ENCODE assay signal across 11 mouse cellular contexts in the genomic region with DNA sequence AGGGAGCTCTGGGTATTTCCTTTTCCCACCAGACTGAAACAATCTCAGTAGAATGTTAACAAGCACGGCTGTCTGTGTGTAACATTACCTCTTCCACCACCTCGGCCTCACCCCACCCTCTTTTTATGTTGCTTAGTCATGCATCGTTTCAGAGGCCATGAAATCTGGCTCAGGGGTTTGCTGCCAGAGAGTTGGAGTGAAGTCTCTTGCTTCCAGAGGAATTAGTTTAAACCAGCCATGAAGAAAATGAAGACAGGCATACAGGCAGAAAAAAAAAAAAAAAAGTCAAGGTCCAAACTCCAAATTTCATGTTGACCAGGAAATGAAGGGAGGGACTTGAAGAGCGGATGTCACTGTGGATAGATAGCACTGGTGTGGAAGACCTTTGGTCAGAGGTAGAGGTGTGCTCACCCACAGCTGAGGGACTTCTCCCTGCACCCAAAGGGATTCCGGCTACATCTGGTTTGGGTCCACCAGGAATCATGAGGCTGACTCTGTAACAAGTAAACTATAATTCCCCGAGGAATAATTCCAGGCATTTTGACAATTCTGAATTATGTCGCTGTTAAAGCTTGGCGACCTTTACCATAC.
DNase-seq lines count a peak whose midpoint lies in the region; ATAC-seq and TF ChIP-seq lines count a peak whose summit lies in the region.
"Had no signal": no experiment of that assay in that cellular context is flagged by ENCODE, and none has a peak within 500 bp of the region (broad histone marks: within the 10 kb centered on the region; RNA-seq: fewer than 3 reads in every experiment).

No protein-coding gene starts in this region.

- H3K27ac ChIP-seq in embryonic facial prominence, embryonic 10.5 days (replicated peaks) = no peak overlapping the region
- H3K27ac ChIP-seq in kidney, embryonic 15.5 days = peak overlapping the region; percentile 78
- no peak overlapping the region for H3K27ac ChIP-seq in liver, embryonic 14.5 days
- H3K27ac ChIP-seq: neural tube, embryonic 12.5 days had no signal

- H3K36me3 ChIP-seq in embryonic facial prominence, embryonic 10.5 days (replicated peaks) = no peaks in the 10 kb centered on the region
- no peaks in the 10 kb centered on the region for H3K36me3 ChIP-seq in kidney, embryonic 15.5 days
- H3K36me3 ChIP-seq in liver, embryonic 14.5 days (replicated peaks; ENCODE audit: control insufficient read depth, insufficient read depth, low read depth) = no peaks in the 10 kb centered on the region
- H3K36me3 ChIP-seq: neural tube, embryonic 12.5 days had no signal

- no peak for TF ChIP-seq EP300 in liver, embryonic 14.5 days (IDR thresholded peaks at IDR 0.05; ENCODE audit: low read depth)

- 50% methylated on average over 8 of the region's 8 CpGs for WGBS in embryonic facial prominence, embryonic 10.5 days
- 18% methylated on average over 8 of the region's 8 CpGs for WGBS in kidney, embryonic 15.5 days
- 43% methylated on average over 8 of the region's 8 CpGs for WGBS in liver, embryonic 14.5 days (ENCODE audit: insufficient replicate concordance)

- H3K4me1 ChIP-seq in embryonic facial prominence, embryonic 10.5 days = peaks cover 22% of the 10 kb centered on the region
- peaks cover 18% of the 10 kb centered on the region for H3K4me1 ChIP-seq in kidney, embryonic 15.5 days
- H3K4me1 ChIP-seq in liver, embryonic 14.5 days (replicated peaks; ENCODE audit: control insufficient read depth in 2 of 2, insufficient read depth in 2 of 2, low read length in 1 of 2) = peaks cover 0 to 6% of the 10 kb centered on the region in 2 experiments; a peak in 2 of 4 replicates

- H3K4me2 ChIP-seq in kidney, embryonic 15.5 days = peak overlapping the region; percentile 36; the same call in 1 of the 2 replicates
- H3K4me2 ChIP-seq in liver, embryonic 14.5 days (ENCODE audit: low read depth) = no peak overlapping the region
- H3K4me2 ChIP-seq: neural tube, embryonic 12.5 days had no signal

- no peaks in the 10 kb centered on the region for H3K27me3 ChIP-seq in embryonic facial prominence, embryonic 10.5 days (replicated peaks; ENCODE audit: low read depth, poor library complexity, severe bottlenecking)
- H3K27me3 ChIP-seq in kidney, embryonic 15.5 days = no peaks in the 10 kb centered on the region
- H3K27me3 ChIP-seq in liver, embryonic 14.5 days (ENCODE audit: control insufficient read depth, insufficient read depth, low read length) = no peaks in the 10 kb centered on the region
- H3K27me3 ChIP-seq: CH12.LX; neural tube, embryonic 12.5 days had no signal

- no peak overlapping the region for H3K4me3 ChIP-seq in embryonic facial prominence, embryonic 10.5 days
- no peak overlapping the region for H3K4me3 ChIP-seq in kidney, embryonic 15.5 days (replicated peaks)
- no peak overlapping the region for H3K4me3 ChIP-seq in liver, embryonic 14.5 days (ENCODE audit: insufficient read depth in 1 of 2, low read depth in 2 of 2, low read length in 2 of 2)
- H3K4me3 ChIP-seq: neural tube, embryonic 12.5 days had no signal

- no peak overlapping the region for H3K9ac ChIP-seq in kidney, embryonic 15.5 days
- no peak overlapping the region for H3K9ac ChIP-seq in liver, embryonic 14.5 days (replicated peaks)
- H3K9ac ChIP-seq: neural tube, embryonic 12.5 days had no signal

- no peaks in the 10 kb centered on the region for H3K9me3 ChIP-seq in embryonic facial prominence, embryonic 10.5 days
- H3K9me3 ChIP-seq in kidney, embryonic 15.5 days (replicated peaks) = no peaks in the 10 kb centered on the region
- H3K9me3 ChIP-seq in liver, embryonic 14.5 days (ENCODE audit: control insufficient read depth, low read length) = no peaks in the 10 kb centered on the region
- H3K9me3 ChIP-seq: neural tube, embryonic 12.5 days had no signal

- no peak for TF ChIP-seq CTCF in liver, embryonic 14.5 days (IDR thresholded peaks at IDR 0.05; ENCODE audit: low read depth)

- peak; percentile 6 for DNase-seq in gastrocnemius, postnatal 25 days
- no peak for DNase-seq in gastrocnemius, adult 8-10 months (ENCODE audit: low spot score in 2 of 2)
- DNase-seq in embryonic facial prominence, embryonic 10.5 days (ENCODE audit: low spot score) = peak; percentile 74
- peak; percentile 9 to 13 (median 9) for DNase-seq in liver, embryonic 14.5 days (ENCODE audit: low read depth in 3 of 3, low spot score in 3 of 3)
- DNase-seq in retina, embryonic 14.5 days (ENCODE audit: low spot score) = no peak
- DNase-seq in cerebellum, postnatal 4 days (ENCODE audit: low spot score in 2 of 2) = no peak
- no peak for DNase-seq in left cerebral cortex, adult 11 months (ENCODE audit: low spot score)
- DNase-seq: heart, postnatal 14 days had no signal

- peak; percentile 94 for ATAC-seq in kidney, embryonic 15.5 days (replicated peaks; ENCODE audit: low FRiP score)
- peak; percentile 66; the same call in 1 of the 2 replicates for ATAC-seq in liver, embryonic 14.5 days (ENCODE audit: insufficient read depth)

Comparison
In these comparisons a context has a peak if more than half of its experiments do, and no peak if none do; other contexts are left out.
1. DNase-seq: peak in gastrocnemius, postnatal 25 days (single experiment), embryonic facial prominence, embryonic 10.5 days (single experiment) and liver, embryonic 14.5 days (3 of 3); none in gastrocnemius, adult 8-10 months (0 of 2), retina, embryonic 14.5 days (single experiment), cerebellum, postnatal 4 days (0 of 2) and left cerebral cortex, adult 11 months (single experiment).